Mouse (Mus musculus) lung, adult 2 months (tissue): ENCODE measurements around the gene Olfr128. TPM values are rescaled to one million over a fixed set of nuclear protein-coding genes. Genes with fewer than 3 reads are reported as not detected.
"Not testable (repeated sequence)": the region's sequence is repeated elsewhere in the genome, so short reads cannot be mapped to it uniquely, and the experiment has no call there.

Source experiments
- DNase-seq: peaks from one replicate; pipeline ENCODE4 v3.0.0; 2022
- H3K4me1 ChIP-seq: fragments of 200-500 bp; 2 replicates; pipeline ENCODE4 v1.6.1; 2011; ENCODE audit warnings: low read length; ENCODE audit not compliant: control insufficient read depth, insufficient read depth
- H3K4me3 ChIP-seq: fragments of 200-500 bp; replicated peaks from 2 replicates; pipeline ENCODE3; 2011; ENCODE audit warnings: low read depth, mild to moderate bottlenecking, control low read depth, low read length; ENCODE audit errors: extremely low read depth
- CTCF ChIP-seq: fragments of 200-500 bp; IDR thresholded peaks from 2 replicates; pipeline ENCODE4 v1.5.1; 2011; ENCODE audit warnings: mild to moderate bottlenecking, low read length, control low read depth; ENCODE audit not compliant: insufficient read depth
- POLR2A ChIP-seq: fragments of 200-500 bp; IDR thresholded peaks from 2 replicates; pipeline ENCODE4 v1.6.1; 2011; ENCODE audit warnings: low read depth, mild to moderate bottlenecking, control low read depth, low read length, borderline replicate concordance; ENCODE audit errors: extremely low read depth
- WGBS: fragments of 180-500 bp; shearing (Covaris S2); methylation state at CpG from one replicate; pipeline ENCODE4 v1.1.7; 2018; 5-methylcytosine and 5-hydroxymethylcytosine counted together
- polyA plus RNA-seq: library from polyadenylated mRNA; depleted of rRNA; stranded (reverse); fragments of >200 nt; gene quantifications from 2 replicates; pipeline ENCODE4 v1.2.3, GENCODE M21; 2012; rRNA removed

Olfr128 gene
- not detected in 2 replicates for polyA plus RNA-seq

GRCm38 (mm10) chr17:37920248-37920647 lies at the start of gene Olfr128:
Gene Olfr128 (plus strand): TSS chr17:37920548.
- TF ChIP-seq CTCF = no peak
- TF ChIP-seq POLR2A = no peak
- no peaks in the 10 kb centered on the region for H3K4me1 ChIP-seq
- no peak for DNase-seq

DNA sequence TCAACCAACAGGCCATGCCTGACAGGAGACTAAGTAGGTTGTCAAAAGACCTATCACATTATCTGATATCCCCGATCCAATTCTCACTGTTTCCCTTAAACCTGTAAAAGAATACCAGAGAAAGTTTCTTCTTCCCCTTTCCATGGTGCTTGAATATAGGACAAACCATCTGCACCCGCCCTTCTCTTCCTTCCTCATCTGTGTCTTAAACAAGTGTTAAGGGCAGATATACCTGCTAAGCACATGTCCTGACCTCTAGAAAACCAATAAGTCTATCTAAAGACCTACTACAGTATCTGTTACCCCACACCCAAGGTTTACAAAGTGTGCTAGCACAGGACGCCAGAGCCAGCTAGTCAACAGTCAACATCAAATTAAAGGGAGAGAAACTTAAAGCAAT lies 46.5 kb upstream of the Olfr128 start:
- DNase-seq = no peak
- TF ChIP-seq POLR2A (no peak), CTCF (no peak)
- WGBS = 65% methylated on average over 3 of the region's 3 CpGs
- no peaks in the 10 kb centered on the region for H3K4me1 ChIP-seq
- no peak overlapping the region for H3K4me3 ChIP-seq

More at GRCm38 (mm10) chr17:37920248-37920647, at the start of gene Olfr128:
- no peak within 1 kb of the TSS for H3K4me3 ChIP-seq

- no peak for TF ChIP-seq CTCF
- no peak for TF ChIP-seq POLR2A
- 64% methylated on average over 1 of the region's 1 CpGs for WGBS
- no peaks in the 10 kb centered on the region for H3K4me1 ChIP-seq
Observed at GRCm38 (mm10) chr17:37900137-37900536, 20.2 kb upstream of the Olfr128 start, which contains the start of gene Olfr127. Gene Olfr127 (plus strand): TSS chr17:37900437.

DNA sequence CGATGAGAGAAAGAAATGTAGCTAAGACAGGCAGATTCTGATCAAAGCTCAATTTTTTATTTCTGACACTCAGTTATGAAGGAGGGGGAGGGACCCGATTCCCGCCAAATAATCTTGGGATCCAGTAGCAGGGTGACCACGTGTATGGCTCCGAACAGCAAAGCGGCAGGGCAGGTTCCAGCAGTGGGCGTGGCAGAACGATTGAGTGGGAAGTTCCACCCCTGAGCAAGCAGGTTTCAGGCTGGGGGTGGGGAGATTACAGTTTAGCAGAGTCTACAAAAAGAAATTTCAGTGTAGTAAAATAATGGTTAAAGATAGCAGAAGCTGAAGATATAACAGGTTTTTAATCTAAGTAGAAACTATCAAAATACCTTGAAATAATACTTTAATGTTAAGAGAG lies 13.5 kb upstream of the Olfr128 start:
- not testable (repeated sequence) for H3K4me3 ChIP-seq, DNase-seq, H3K4me1 ChIP-seq
- 56% methylated on average over 8 of the region's 8 CpGs for WGBS

More at GRCm38 (mm10) chr17:37900137-37900536, 20.2 kb upstream of the Olfr128 start, which contains the start of gene Olfr127:
- no peak for DNase-seq
- H3K4me3 ChIP-seq = no peak within 1 kb of the TSS

GRCm38 (mm10) chr17:37952979-37953378 lies 32.6 kb downstream of the Olfr128 start, which contains the start of gene Olfr761:
Gene Olfr761 (minus strand): TSS chr17:37953079.
- no peak within 1 kb of the TSS for H3K4me3 ChIP-seq
- no peak for TF ChIP-seq POLR2A
- TF ChIP-seq CTCF = no peak
- no peak for DNase-seq
- no peaks in the 10 kb centered on the region for H3K4me1 ChIP-seq
- 60% methylated on average over 2 of the region's 2 CpGs for WGBS

- H3K4me3 ChIP-seq = no peak overlapping the region
- H3K4me1 ChIP-seq = no peaks in the 10 kb centered on the region
- no peak for DNase-seq
- no peak for TF ChIP-seq POLR2A
- TF ChIP-seq CTCF = no peak
- WGBS = 79% methylated on average over 3 of the region's 3 CpGs
Observed at GRCm38 (mm10) chr17:37973591-37973990, 53.2 kb downstream of the Olfr128 start.

Other genes with a start within 250 kb of the Olfr128 start
- not detected in 2 replicates for gene Olfr119, start 224.0 kb upstream of the Olfr128 start, polyA plus RNA-seq
- not detected in 2 replicates for gene Olfr120, start 198.7 kb upstream of the Olfr128 start, polyA plus RNA-seq
- gene Olfr121, start 171.7 kb upstream of the Olfr128 start, polyA plus RNA-seq = not detected in 2 replicates
- not detected in 2 replicates for gene Olfr122, start 151.9 kb upstream of the Olfr128 start, polyA plus RNA-seq
- gene Olfr123, start 127.0 kb upstream of the Olfr128 start, polyA plus RNA-seq = not detected in 2 replicates
- gene Olfr124, start 120.7 kb upstream of the Olfr128 start, polyA plus RNA-seq = not detected in 2 replicates
- not detected in 2 replicates for gene Olfr125, start 87.6 kb upstream of the Olfr128 start, polyA plus RNA-seq
- gene Olfr126, start 73.1 kb upstream of the Olfr128 start, polyA plus RNA-seq = not detected in 2 replicates
- gene Olfr127, start 20.1 kb upstream of the Olfr128 start, polyA plus RNA-seq = not detected in 2 replicates
- gene Olfr761, start 32.5 kb downstream of the Olfr128 start, polyA plus RNA-seq = not detected in 2 replicates
- gene Olfr129, start 139.5 kb downstream of the Olfr128 start, polyA plus RNA-seq = not detected in 2 replicates
- not detected in 2 replicates for gene Olfr130, start 143.4 kb downstream of the Olfr128 start, polyA plus RNA-seq
- not detected in 2 replicates for gene Olfr131, start 168.1 kb downstream of the Olfr128 start, polyA plus RNA-seq
- not detected in 2 replicates for gene Olfr132, start 214.0 kb downstream of the Olfr128 start, polyA plus RNA-seq
- not detected in 2 replicates for gene Olfr133, start 224.7 kb downstream of the Olfr128 start, polyA plus RNA-seq